Mouse (Mus musculus) heart, postnatal 0 days (tissue): ENCODE results near the gene Mtus2. TPM values are rescaled to one million over a fixed set of nuclear protein-coding genes. Genes with fewer than 3 reads are reported as not detected.
"Not testable (repeated sequence)": the region's sequence is repeated elsewhere in the genome, so short reads cannot be mapped to it uniquely, and the experiment has no call there.

ENCODE experiments used
- ATAC-seq: fragments of 200-750 bp; cut with Nextera tagmentation; 2 replicates; pipeline ENCODE4 v1.8.0; 2017; ENCODE audit warnings: low read depth, moderate number of reproducible peaks, moderate library complexity; ENCODE audit not compliant: insufficient read depth
- DNase-seq: peaks from one replicate; pipeline ENCODE4 v3.0.0-alpha.2; 2016; ENCODE audit warnings: low spot score
- H3K27ac ChIP-seq: fragments of 300-500 bp; sonication (generic); 2 replicates; pipeline ENCODE4 v1.5.1; 2014; ENCODE audit warnings: low read depth, mild to moderate bottlenecking
- H3K27me3 ChIP-seq: fragments of 300-500 bp; sonication (generic); 2 replicates; pipeline ENCODE4 v1.6.1; 2014; ENCODE audit warnings: low read length, mixed read lengths; ENCODE audit not compliant: control insufficient read depth, insufficient read depth
- H3K36me3 ChIP-seq: fragments of 300-500 bp; sonication (generic); replicated peaks from 2 replicates; pipeline ENCODE4 v1.6.1; 2014; ENCODE audit warnings: low read length, mixed read lengths; ENCODE audit not compliant: control insufficient read depth, insufficient read depth
- H3K4me1 ChIP-seq: fragments of 300-500 bp; sonication (generic); 2 replicates; pipeline ENCODE4 v1.6.1; 2014; ENCODE audit warnings: antibody characterized with exemption; ENCODE audit not compliant: control insufficient read depth, insufficient read depth
- H3K4me2 ChIP-seq: fragments of 300-500 bp; sonication (generic); 2 replicates; pipeline ENCODE4 v1.6.1; 2014; ENCODE audit warnings: low read depth, mild to moderate bottlenecking, low read length, moderate library complexity
- H3K4me3 ChIP-seq: fragments of 300-500 bp; sonication (generic); 2 replicates; pipeline ENCODE4 v1.5.1; 2014; ENCODE audit warnings: low read depth, low read length
- H3K9ac ChIP-seq: fragments of 300-500 bp; sonication (generic); replicated peaks from 2 replicates; pipeline ENCODE4 v1.6.1; 2014; ENCODE audit warnings: low read depth, low read length, mixed read lengths
- H3K9me3 ChIP-seq: fragments of 300-500 bp; sonication (generic); replicated peaks from 2 replicates; pipeline ENCODE4 v1.6.1; 2016; ENCODE audit warnings: low read length; ENCODE audit not compliant: control insufficient read depth
- CTCF ChIP-seq: IDR thresholded peaks from 2 replicates; pipeline ENCODE4 v1.5.1; 2016; ENCODE audit warnings: antibody characterized with exemption, control low read depth, low read depth
- EP300 ChIP-seq: IDR thresholded peaks from 2 replicates; pipeline ENCODE4 v1.6.1; 2016; ENCODE audit warnings: antibody characterized with exemption, low read depth
- WGBS: fragments of 180-500 bp; shearing (Covaris S2); extraction: QIAGEN DNeasy Blood & Tissue Kit; methylation state at CpG from one replicate; pipeline ENCODE4 v1.1.7; 2014; 5-methylcytosine and 5-hydroxymethylcytosine counted together
- polyA plus RNA-seq: library from polyadenylated mRNA; unstranded; fragments of >200 nt; fragmentation: Nextera tagmentation; extraction: Ambion mirVana; gene quantifications from 2 replicates; pipeline ENCODE4 v1.2.1, GENCODE M21; 2015
- total RNA-seq: library from RNA; depleted of rRNA; stranded (reverse); fragments of >200 nt; gene quantifications from 2 replicates; pipeline ENCODE4 v1.2.3, GENCODE M21; 2014; ENCODE audit warnings: low replicate concordance

The Mtus2 gene
- total and polyA plus RNA-seq, 2 experiments from 2014 or later = 59.9 to 165 TPM

GRCm38 (mm10) chr5:148302968-148303367 is 345.8 kb downstream of the Mtus2 start:
- Histone ChIP-seq H3K9ac (no peak overlapping the region), H3K27me3 (no peaks in the 10 kb centered on the region), H3K27ac (no peak overlapping the region), H3K4me3 (no peak overlapping the region), H3K4me1 (no peaks in the 10 kb centered on the region), H3K36me3 (peaks cover 61% of the 10 kb centered on the region), H3K9me3 (0 out of 2 replicates have a peak, but pooled peaks cover 4% of the 10 kb centered on the region), H3K4me2 (no peak overlapping the region)
- no peak for TF ChIP-seq CTCF
- no peak for TF ChIP-seq EP300
- ATAC-seq (no peak), DNase-seq (no peak)
- WGBS = 86% methylated on average over 11 of the region's 11 CpGs

- Histone ChIP-seq H3K4me3 (no peak overlapping the region), H3K36me3 (peaks cover 54% of the 10 kb centered on the region), H3K9me3 (0 out of 2 replicates have a peak, but pooled peaks cover 4% of the 10 kb centered on the region), H3K4me1 (no peaks in the 10 kb centered on the region), H3K27ac (no peak overlapping the region), H3K27me3 (no peaks in the 10 kb centered on the region), H3K4me2 (no peak overlapping the region), H3K9ac (no peak overlapping the region)
- WGBS = 92% methylated on average over 2 of the region's 2 CpGs
- DNase-seq (no peak), ATAC-seq (no peak)
- TF ChIP-seq EP300 = no peak
- TF ChIP-seq CTCF = no peak
Measured at GRCm38 (mm10) chr5:148304112-148304511, 347.0 kb downstream of the Mtus2 start.

- TF ChIP-seq CTCF (no peak), EP300 (no peak)
Measured at GRCm38 (mm10) chr5:148310790-148311189, 353.7 kb downstream of the Mtus2 start.

DNA sequence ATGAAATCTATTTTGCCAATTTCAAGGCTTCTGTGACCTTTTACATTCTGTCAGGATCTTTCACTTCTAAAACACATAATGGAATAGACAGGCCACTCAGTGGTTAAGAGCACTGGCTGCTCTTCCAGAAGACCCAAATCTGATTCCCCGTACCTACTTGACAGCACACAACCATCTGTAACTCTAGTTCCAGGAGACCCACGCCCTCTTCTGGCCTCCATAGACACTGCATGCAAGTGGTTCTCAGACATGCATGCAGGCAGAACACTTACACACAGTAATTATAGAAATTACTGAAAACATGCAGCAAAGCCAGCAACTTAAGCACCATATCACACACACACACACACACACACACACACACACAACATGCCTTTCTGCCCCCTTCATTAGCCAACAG is 355.3 kb downstream of the Mtus2 start:
- H3K27me3 ChIP-seq = no peaks in the 10 kb centered on the region
- H3K9ac ChIP-seq = no peak overlapping the region
- TF ChIP-seq EP300 (no peak), CTCF (peak; percentile 31)
- no peak overlapping the region for H3K4me2 ChIP-seq
- no peaks in the 10 kb centered on the region for H3K4me1 ChIP-seq
- DNase-seq = no peak
- ATAC-seq = no peak
- no peaks in the 10 kb centered on the region for H3K9me3 ChIP-seq
- H3K4me3 ChIP-seq = no peak overlapping the region
- WGBS = 48% methylated on average over 2 of the region's 2 CpGs
- peaks cover 12% of the 10 kb centered on the region for H3K36me3 ChIP-seq
- H3K27ac ChIP-seq = no peak overlapping the region

More at GRCm38 (mm10) chr5:148310790-148311189, 353.7 kb downstream of the Mtus2 start:
- Histone ChIP-seq H3K27ac (no peak overlapping the region), H3K36me3 (peaks cover 27% of the 10 kb centered on the region), H3K27me3 (no peaks in the 10 kb centered on the region), H3K4me1 (no peaks in the 10 kb centered on the region), H3K9ac (no peak overlapping the region), H3K4me2 (0 out of 2 replicates have a peak overlapping the region, but pooled peaks have one; percentile 6), H3K4me3 (peak overlapping the region; percentile 23; the same call in 1 of the 2 replicates), H3K9me3 (no peaks in the 10 kb centered on the region)
- 48% methylated on average over 10 of the region's 10 CpGs for WGBS
- no peak for DNase-seq
- peak; percentile 57 for ATAC-seq

DNA sequence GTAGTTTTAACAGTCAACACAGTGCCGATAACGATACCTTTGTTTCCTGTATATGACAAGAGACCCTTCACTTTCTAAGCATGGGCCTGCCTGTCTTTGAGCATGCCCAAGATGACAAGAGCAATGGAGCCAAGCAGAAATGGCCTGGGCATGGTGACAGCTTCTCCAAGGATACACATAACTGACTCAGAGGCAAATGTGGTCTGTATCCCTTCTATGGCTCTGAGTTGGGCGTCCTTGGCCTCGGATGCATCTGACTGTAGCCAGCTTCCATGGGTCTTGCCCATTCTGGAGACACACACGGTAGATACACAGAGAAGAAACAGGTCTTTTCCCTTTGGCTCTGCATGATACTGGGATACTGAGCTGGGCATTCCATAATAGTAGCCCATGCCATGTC is 357.8 kb downstream of the Mtus2 start:
- ATAC-seq (no peak), DNase-seq (no peak)
- H3K27ac ChIP-seq = no peak overlapping the region
- H3K27me3 ChIP-seq = no peaks in the 10 kb centered on the region
- H3K9me3 ChIP-seq = no peaks in the 10 kb centered on the region
- no peak overlapping the region for H3K4me3 ChIP-seq
- no peak overlapping the region for H3K4me2 ChIP-seq
- TF ChIP-seq CTCF (no peak), EP300 (no peak)
- WGBS = 92% methylated on average over 5 of the region's 5 CpGs
- no peak overlapping the region for H3K9ac ChIP-seq
- H3K36me3 ChIP-seq = peaks cover 12% of the 10 kb centered on the region
- no peaks in the 10 kb centered on the region for H3K4me1 ChIP-seq

DNA sequence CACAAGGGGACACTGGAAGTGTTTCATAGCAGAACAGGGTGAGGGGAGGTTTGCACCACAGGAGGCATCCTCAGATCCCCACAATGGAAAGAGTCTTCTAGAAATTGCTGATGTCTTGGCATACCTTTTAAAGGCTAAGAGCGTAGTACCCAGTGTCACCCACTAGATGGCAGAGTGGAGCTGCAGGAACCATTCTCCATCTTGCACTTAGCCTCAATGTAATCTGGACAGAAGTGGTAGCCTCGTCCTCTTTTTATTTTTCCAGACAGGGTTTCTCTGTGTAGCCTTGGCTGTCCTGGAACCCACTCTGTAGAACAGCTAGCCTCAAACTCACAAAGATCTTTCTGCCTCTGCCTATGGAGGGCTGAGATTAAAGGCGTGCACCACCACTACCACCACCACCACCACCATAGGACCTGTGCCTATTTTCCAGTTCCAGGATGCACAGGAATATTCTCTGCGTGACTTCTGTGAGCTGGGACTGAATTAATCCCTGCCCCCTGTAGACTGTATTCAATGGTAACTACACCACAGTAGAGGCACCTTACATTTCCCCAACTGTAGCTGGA is 368.3 kb downstream of the Mtus2 start:
- TF ChIP-seq EP300 (no peak), CTCF (peak; percentile 96)
- Histone ChIP-seq H3K36me3 (no peaks in the 10 kb centered on the region), H3K27ac (no peak overlapping the region), H3K4me2 (no peak overlapping the region), H3K4me1 (no peaks in the 10 kb centered on the region), H3K4me3 (no peak overlapping the region), H3K9ac (no peak overlapping the region), H3K9me3 (no peaks in the 10 kb centered on the region), H3K27me3 (no peaks in the 10 kb centered on the region)
- WGBS = 41% methylated on average over 4 of the region's 4 CpGs
- DNase-seq (peak; percentile 58), ATAC-seq (peak; percentile 20; the same call in 1 of the 2 replicates)

- not testable (repeated sequence) for H3K27me3 ChIP-seq, H3K4me1 ChIP-seq, H3K9me3 ChIP-seq, H3K9ac ChIP-seq, ATAC-seq, H3K27ac ChIP-seq, DNase-seq, H3K4me3 ChIP-seq, H3K36me3 ChIP-seq, H3K4me2 ChIP-seq
- 86% methylated on average over 9 of the region's 9 CpGs for WGBS
Measured at GRCm38 (mm10) chr5:148326295-148326694, 369.2 kb downstream of the Mtus2 start.
